Mouse (Mus musculus) midbrain, embryonic 11.5 days (tissue): ENCODE measurements around the gene Plac9a. TPM values are rescaled to one million over a fixed set of nuclear protein-coding genes. Genes with fewer than 3 reads are reported as not detected.

Source experiments
- ATAC-seq: fragments of 200-750 bp; cut with Nextera tagmentation; 2 replicates; pipeline ENCODE4 v1.8.0; 2017; ENCODE audit warnings: moderate TSS enrichment, moderate library complexity; ENCODE audit not compliant: low FRiP score
- DNase-seq: peaks from one replicate; pipeline ENCODE4 v3.0.0; 2015; ENCODE audit warnings: low spot score; ENCODE audit errors: missing footprints
- H3K27ac ChIP-seq: fragments of 300-500 bp; sonication (generic); 2 replicates; pipeline ENCODE4 v1.5.1; 2014; ENCODE audit warnings: low read depth, low read length
- H3K27me3 ChIP-seq: fragments of 300-500 bp; sonication (generic); 2 replicates; pipeline ENCODE4 v1.6.1; 2014; ENCODE audit warnings: mild to moderate bottlenecking, low read length, moderate library complexity, mixed read lengths; ENCODE audit not compliant: control insufficient read depth, insufficient read depth
- H3K36me3 ChIP-seq: fragments of 300-500 bp; sonication (generic); 2 replicates; pipeline ENCODE4 v1.6.1; 2014; ENCODE audit warnings: mild to moderate bottlenecking, low read length, moderate library complexity, mixed read lengths; ENCODE audit not compliant: control insufficient read depth, insufficient read depth
- H3K4me1 ChIP-seq: fragments of 300-500 bp; sonication (generic); 2 replicates; pipeline ENCODE4 v1.6.1; 2014; ENCODE audit warnings: low read length; ENCODE audit not compliant: control insufficient read depth, insufficient read depth
- H3K4me2 ChIP-seq: fragments of 300-500 bp; sonication (generic); 2 replicates; pipeline ENCODE4 v1.6.1; 2014; ENCODE audit warnings: mild to moderate bottlenecking, moderate library complexity
- H3K4me3 ChIP-seq: fragments of 300-500 bp; sonication (generic); 2 replicates; pipeline ENCODE4 v1.5.1; 2014; ENCODE audit warnings: low read depth, low read length
- H3K9ac ChIP-seq: fragments of 300-500 bp; sonication (generic); 2 replicates; pipeline ENCODE4 v1.6.1; 2014; ENCODE audit warnings: low read length
- H3K9me3 ChIP-seq: fragments of 300-500 bp; sonication (generic); 2 replicates; pipeline ENCODE4 v1.6.1; 2016; ENCODE audit warnings: low read length; ENCODE audit not compliant: control insufficient read depth
- WGBS: fragments of 180-500 bp; shearing (Covaris S2); extraction: QIAGEN DNeasy Blood & Tissue Kit; methylation state at CpG from one replicate; pipeline ENCODE4 v1.1.7; 2014; 5-methylcytosine and 5-hydroxymethylcytosine counted together
- polyA plus RNA-seq: library from polyadenylated mRNA; unstranded; fragments of >200 nt; fragmentation: Nextera tagmentation; extraction: Ambion mirVana; gene quantifications from 2 replicates; pipeline ENCODE4 v1.2.1, GENCODE M21; 2014

Plac9a gene
- polyA plus RNA-seq, 1 experiment from 2014 or later = not detected

DNA sequence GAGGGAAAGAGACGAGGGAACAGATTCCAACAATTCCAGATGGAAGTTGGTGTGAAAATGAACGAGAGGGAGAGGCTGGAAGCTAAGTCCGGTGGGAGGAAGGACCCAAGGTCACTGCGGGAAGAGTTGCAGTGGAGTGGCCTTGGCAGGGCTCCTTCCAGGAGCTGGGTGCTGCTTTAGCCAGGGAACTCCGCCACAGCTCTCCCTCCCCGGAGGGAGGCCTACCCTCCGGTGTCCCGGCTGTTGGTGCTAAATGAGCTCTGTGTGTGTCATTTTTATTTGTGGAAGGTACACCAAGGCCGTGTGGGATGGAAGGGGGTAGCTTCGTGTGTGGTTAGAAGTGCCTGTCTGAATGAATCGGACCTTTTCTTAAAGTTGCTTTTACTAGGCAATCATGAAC is 36.1 kb downstream of the Plac9a start:
- WGBS = 89% methylated on average over 11 of the region's 11 CpGs
- H3K27ac ChIP-seq = no peak overlapping the region
- DNase-seq (no peak), ATAC-seq (no peak)
- no peak overlapping the region for H3K4me2 ChIP-seq
- no peak overlapping the region for H3K4me3 ChIP-seq
- no peaks in the 10 kb centered on the region for H3K4me1 ChIP-seq
- H3K9me3 ChIP-seq = no peaks in the 10 kb centered on the region
- H3K9ac ChIP-seq = no peak overlapping the region
- no peaks in the 10 kb centered on the region for H3K36me3 ChIP-seq
- H3K27me3 ChIP-seq = no peaks in the 10 kb centered on the region

DNA sequence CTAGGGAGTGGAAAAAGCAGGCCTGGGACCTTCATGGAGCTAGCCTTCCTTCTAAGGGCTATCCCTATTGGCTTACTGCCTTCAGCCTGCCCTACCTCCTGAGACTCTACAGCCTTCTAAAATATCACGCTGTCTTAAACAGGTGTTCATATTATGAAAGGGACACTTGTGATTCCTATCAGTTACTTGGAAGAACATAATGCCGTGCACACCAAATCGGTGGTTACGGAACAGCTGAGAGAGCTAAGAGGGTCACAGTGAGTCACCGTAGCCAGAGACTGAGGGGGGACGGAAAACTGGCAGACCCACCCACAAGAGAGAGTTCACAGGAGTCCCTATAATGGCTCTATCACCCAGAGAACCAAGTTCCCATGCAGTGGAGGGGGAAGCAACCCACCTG is 36.5 kb downstream of the Plac9a start:
- H3K4me3 ChIP-seq = no peak overlapping the region
- DNase-seq (no peak), ATAC-seq (no peak)
- no peaks in the 10 kb centered on the region for H3K4me1 ChIP-seq
- H3K36me3 ChIP-seq = no peaks in the 10 kb centered on the region
- H3K27ac ChIP-seq = no peak overlapping the region
- no peak overlapping the region for H3K4me2 ChIP-seq
- WGBS = 94% methylated on average over 6 of the region's 6 CpGs
- H3K9ac ChIP-seq = no peak overlapping the region
- H3K27me3 ChIP-seq = no peaks in the 10 kb centered on the region
- no peaks in the 10 kb centered on the region for H3K9me3 ChIP-seq

DNA sequence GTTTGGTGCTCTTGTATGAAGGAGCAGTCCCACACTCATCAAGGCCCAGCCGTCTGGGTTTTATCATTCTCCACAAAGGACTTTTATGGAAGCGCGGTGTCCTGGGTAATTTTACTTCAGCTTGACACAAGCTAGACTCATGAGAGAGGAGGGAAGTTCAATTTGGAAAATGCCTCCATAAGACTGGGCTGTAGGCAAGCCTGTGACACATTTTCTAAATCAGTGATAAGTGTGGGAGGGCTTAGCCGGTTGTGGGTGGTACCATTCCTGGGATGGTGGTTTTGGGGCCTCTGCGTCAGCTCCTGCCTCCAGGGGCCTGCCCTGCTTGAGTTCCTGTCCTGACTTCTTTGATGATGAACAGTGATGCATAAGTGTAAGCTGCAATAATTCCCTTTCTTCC is 37.6 kb downstream of the Plac9a start:
- Histone ChIP-seq H3K4me1 (no peaks in the 10 kb centered on the region), H3K36me3 (no peaks in the 10 kb centered on the region), H3K27ac (no peak overlapping the region), H3K9me3 (no peaks in the 10 kb centered on the region), H3K27me3 (no peaks in the 10 kb centered on the region), H3K4me3 (no peak overlapping the region), H3K4me2 (no peak overlapping the region), H3K9ac (no peak overlapping the region)
- DNase-seq (no peak), ATAC-seq (no peak)
- 86% methylated on average over 5 of the region's 5 CpGs for WGBS

DNA sequence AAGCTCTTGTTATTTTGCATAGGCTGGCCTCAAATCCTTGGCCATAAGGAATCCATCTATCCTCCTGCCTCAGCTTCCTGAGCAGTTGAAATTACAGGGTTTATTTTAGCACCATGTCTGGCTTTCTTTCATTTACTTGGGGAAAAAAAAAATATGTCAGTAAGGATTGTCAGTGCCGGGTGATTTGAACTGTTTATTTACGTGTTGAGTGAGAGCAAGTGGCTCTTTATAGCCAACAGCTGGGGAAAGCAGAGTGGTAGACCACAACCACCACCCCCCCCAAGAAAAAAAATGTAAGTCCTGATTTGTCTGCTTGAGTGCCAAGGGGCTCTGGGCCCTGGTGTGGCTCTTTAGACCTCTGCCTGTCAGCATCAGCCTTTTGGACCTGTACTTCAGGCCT is 39.2 kb downstream of the Plac9a start:
- no peak overlapping the region for H3K4me3 ChIP-seq
- DNase-seq = no peak
- no peak overlapping the region for H3K9ac ChIP-seq
- H3K4me2 ChIP-seq = no peak overlapping the region
- no peak for ATAC-seq
- no peaks in the 10 kb centered on the region for H3K9me3 ChIP-seq
- no peaks in the 10 kb centered on the region for H3K4me1 ChIP-seq
- H3K36me3 ChIP-seq = no peaks in the 10 kb centered on the region
- whole genome bisulfite sequencing = 86% methylated on average over 2 of the region's 2 CpGs
- no peak overlapping the region for H3K27ac ChIP-seq
- H3K27me3 ChIP-seq = no peaks in the 10 kb centered on the region

DNA sequence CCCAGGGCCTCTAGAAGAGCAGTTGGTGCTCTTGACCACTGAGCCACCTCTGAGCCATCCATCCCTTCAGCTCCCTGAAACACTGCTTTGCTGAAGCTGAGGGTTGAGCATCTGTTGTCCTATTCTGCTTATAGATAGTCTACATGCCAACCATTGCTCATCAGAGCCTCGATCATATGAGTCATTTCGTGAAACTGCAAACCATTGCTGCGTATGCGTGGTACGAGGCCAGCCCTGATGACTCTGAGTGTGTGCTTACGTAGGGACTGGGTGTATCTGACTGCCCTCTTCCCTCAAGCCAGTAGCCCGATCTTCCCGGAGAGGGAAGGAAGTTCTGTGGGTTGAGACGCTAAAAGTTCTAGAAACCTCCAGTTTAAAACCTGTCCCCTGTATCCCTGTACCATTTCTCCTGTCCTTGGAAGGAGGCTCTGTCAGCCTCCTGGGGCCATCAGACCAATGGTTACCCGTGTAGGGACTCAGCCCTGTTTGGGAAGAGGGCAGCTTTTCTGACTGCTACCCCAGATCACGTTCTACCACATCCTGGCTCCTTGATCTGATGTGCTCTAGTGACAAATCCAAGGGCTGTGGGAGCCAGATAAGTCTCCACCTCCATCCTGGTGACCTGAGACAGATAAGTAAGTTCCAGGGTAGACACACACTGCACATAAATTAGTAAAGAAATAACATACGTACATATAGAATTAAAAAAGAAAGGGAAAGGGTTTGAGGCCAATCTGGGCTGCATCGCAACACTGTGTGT is 40.9 kb downstream of the Plac9a start:
- no peak overlapping the region for H3K9ac ChIP-seq
- WGBS = 92% methylated on average over 13 of the region's 13 CpGs
- no peak overlapping the region for H3K4me3 ChIP-seq

DNA sequence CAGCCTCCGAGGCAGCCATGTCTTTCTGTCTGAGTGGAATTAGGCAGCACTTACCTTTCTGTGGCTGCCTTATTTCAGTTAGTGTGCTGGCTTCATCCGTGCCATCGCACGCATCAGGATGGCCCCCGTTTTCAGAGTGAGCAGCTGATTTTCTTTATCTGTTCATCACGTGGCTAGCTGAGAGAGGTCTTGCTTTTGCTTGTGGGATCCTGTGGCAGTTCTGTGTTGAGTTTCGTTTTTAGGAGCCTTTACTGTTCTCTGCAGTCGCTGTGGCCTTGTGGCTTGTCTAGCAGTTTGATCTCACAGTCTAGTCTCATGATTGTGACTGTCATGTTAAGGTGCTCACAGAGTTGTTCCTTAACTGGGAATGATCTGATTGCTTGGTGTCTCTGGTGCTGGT is 45.0 kb downstream of the Plac9a start:
- Histone ChIP-seq H3K4me1 (no peaks in the 10 kb centered on the region), H3K4me3 (no peak overlapping the region), H3K27ac (no peak overlapping the region), H3K36me3 (no peaks in the 10 kb centered on the region), H3K9ac (no peak overlapping the region), H3K9me3 (no peaks in the 10 kb centered on the region), H3K27me3 (no peaks in the 10 kb centered on the region), H3K4me2 (no peak overlapping the region)
- no peak for DNase-seq
- no peak for ATAC-seq
- 91% methylated on average over 8 of the region's 8 CpGs for whole genome bisulfite sequencing

More for the DNA sequence above, 40.9 kb downstream of the Plac9a start:
- ATAC-seq = no peak
- Histone ChIP-seq H3K9me3 (no peaks in the 10 kb centered on the region), H3K27me3 (no peaks in the 10 kb centered on the region), H3K4me1 (no peaks in the 10 kb centered on the region), H3K4me2 (no peak overlapping the region), H3K27ac (no peak overlapping the region), H3K36me3 (no peaks in the 10 kb centered on the region)
- DNase-seq = no peak

DNA sequence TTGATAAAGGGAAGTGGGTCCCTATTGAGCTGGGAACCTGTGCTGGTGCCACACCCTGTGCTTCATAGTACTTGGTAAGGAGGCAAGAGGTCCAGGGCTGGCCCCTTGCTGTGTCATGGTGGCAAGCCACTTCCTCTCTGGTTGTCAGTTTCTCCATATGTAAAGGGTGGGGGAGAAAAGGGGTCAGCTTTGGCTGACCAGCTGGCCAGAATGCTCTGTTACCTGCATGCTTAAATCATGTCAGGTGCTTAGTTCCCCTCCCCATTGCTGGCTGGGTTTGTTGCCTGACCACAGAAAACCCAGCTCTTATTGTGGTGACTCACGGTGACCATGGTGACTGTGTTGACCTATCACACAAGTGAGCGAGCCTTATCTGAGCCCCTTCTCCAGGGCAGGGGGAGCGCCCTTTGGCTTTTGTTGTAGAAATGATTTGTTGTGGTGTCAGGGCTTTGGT is 45.7 kb downstream of the Plac9a start:
- DNase-seq (no peak), ATAC-seq (no peak)
- H3K9ac ChIP-seq = no peak overlapping the region
- H3K4me3 ChIP-seq = no peak overlapping the region
- no peaks in the 10 kb centered on the region for H3K9me3 ChIP-seq
- no peaks in the 10 kb centered on the region for H3K4me1 ChIP-seq
- H3K4me2 ChIP-seq = no peak overlapping the region
- no peaks in the 10 kb centered on the region for H3K36me3 ChIP-seq
- 64% methylated on average over 3 of the region's 3 CpGs for WGBS
- no peak overlapping the region for H3K27ac ChIP-seq
- no peaks in the 10 kb centered on the region for H3K27me3 ChIP-seq

DNA sequence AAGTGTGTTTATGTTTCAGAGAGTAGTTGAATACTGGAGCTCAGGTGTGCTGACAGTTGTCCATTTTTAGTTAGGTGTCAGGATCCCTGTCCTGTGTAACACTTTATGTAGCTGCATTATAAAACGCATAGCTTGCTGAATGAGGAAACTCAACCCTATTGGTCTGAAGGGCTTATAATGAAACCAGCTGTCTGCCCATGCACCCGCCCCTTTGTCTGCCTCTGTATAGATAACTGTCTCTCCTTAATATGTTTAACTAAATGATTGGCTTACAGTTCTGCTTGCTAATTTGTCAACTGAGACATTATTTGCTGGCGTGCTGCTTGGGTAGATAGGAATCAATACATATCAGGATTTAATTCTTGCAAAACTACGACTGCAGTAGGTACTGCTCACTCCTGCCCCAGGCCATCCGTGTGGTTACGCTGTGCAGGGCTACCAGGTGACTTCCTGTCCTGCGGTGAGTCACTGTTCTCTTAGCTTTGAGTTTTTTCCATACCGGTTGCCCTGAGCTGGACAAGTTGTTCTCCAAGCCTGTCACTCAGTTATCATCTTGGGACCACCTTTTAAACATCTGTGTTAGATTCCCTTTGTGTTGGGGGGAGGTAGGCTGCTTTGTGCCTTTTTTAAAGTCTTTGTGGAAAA is 47.5 kb downstream of the Plac9a start:
- no peak for ATAC-seq
- Histone ChIP-seq H3K27ac (no peak overlapping the region), H3K4me3 (no peak overlapping the region), H3K9me3 (no peaks in the 10 kb centered on the region), H3K27me3 (no peaks in the 10 kb centered on the region), H3K4me1 (no peaks in the 10 kb centered on the region), H3K36me3 (no peaks in the 10 kb centered on the region), H3K9ac (no peak overlapping the region), H3K4me2 (no peak overlapping the region)
- 74% methylated on average over 8 of the region's 8 CpGs for WGBS
- no peak for DNase-seq

DNA sequence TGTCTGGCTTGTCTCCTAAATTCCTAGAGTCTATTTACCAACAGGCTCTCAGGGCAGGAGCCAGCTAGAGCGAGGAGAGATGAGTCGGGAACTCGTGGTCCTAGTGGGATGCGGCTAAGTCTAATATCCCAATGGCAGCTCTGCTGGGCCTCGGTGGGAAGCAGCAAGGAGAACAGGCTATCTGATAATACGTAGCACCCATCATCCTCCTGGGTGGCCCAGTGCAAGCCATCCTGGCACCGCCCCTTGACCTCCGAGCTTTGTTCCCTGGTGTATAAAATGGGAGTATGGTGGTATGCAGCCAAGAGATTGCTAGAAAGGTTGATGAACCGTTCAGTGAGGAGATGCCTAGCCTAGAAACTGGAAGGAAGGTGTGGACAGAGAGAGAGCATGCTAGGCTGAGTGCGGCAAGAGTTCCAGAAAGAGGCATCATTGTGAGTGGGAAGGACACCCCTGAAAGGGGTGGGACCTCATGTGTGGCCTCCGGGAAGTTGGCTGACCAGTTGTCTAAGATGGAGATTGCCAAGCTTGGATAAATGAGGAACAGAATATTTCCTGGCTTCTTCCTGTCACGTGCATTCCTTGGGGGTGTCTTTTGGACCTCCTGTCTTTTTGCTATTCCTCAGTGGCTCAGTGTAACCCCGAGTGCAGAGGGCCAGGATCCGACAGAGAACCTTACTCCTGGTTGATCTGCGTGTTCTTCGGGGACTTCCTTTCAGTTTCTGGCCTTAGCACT is 49.0 kb downstream of the Plac9a start:
- no peaks in the 10 kb centered on the region for H3K36me3 ChIP-seq
- no peaks in the 10 kb centered on the region for H3K4me1 ChIP-seq
- DNase-seq = no peak
- H3K27ac ChIP-seq = no peak overlapping the region
- no peak for ATAC-seq
- no peak overlapping the region for H3K4me3 ChIP-seq
- H3K27me3 ChIP-seq = no peaks in the 10 kb centered on the region
- H3K4me2 ChIP-seq = no peak overlapping the region
- no peak overlapping the region for H3K9ac ChIP-seq
- no peaks in the 10 kb centered on the region for H3K9me3 ChIP-seq
- WGBS = 89% methylated on average over 16 of the region's 16 CpGs
